Mouse (Mus musculus): Measurements from ENCODE around the gene Ccsap.
A peak's percentile ranks its signal among the peaks of the same experiment; 100 is the strongest.

Ccsap gene

GRCm38 (mm10) chr8:123859648-123860259, at the start of gene Ccsap:
TSS of gene Ccsap (minus strand) at chr8:123860209.
- DNase-seq: peak; percentile 29 to 59

GRCm38 (mm10) chr8:123907604-123908003, 47.6 kb upstream of the Ccsap start:
- DNase-seq: no peak

- no peak for DNase-seq
Observed at GRCm38 (mm10) chr8:123902653-123903052, 42.6 kb upstream of the Ccsap start.

GRCm38 (mm10) chr8:123899366-123899765, 39.4 kb upstream of the Ccsap start:
- no peak for DNase-seq

GRCm38 (mm10) chr8:123898576-123898975, 38.6 kb upstream of the Ccsap start:
- DNase-seq: no peak

GRCm38 (mm10) chr8:123896774-123897173, 36.8 kb upstream of the Ccsap start:
- DNase-seq: no peak

- DNase-seq: no peak
Observed at GRCm38 (mm10) chr8:123896366-123896761, 36.4 kb upstream of the Ccsap start.

- no peak for DNase-seq
Observed at GRCm38 (mm10) chr8:123895680-123896365, 35.8 kb upstream of the Ccsap start.

- no peak for DNase-seq
Observed at GRCm38 (mm10) chr8:123895230-123895629, 35.2 kb upstream of the Ccsap start.

GRCm38 (mm10) chr8:123894502-123895097, 34.6 kb upstream of the Ccsap start, which contains the start of gene Acta1:
TSS of gene Acta1 (minus strand) at chr8:123894751.
- DNase-seq: peak in 1 of 2 experiments; percentile 9

- DNase-seq: no peak
Observed at GRCm38 (mm10) chr8:123893413-123893812, 33.4 kb upstream of the Ccsap start.

GRCm38 (mm10) chr8:123892586-123893155, 32.7 kb upstream of the Ccsap start:
- no peak for DNase-seq

- DNase-seq: no peak
Observed at GRCm38 (mm10) chr8:123891883-123892585, 32.0 kb upstream of the Ccsap start.

GRCm38 (mm10) chr8:123891271-123891670, 31.3 kb upstream of the Ccsap start:
- peak; percentile 26 to 76 for DNase-seq

GRCm38 (mm10) chr8:123889797-123890196, 29.8 kb upstream of the Ccsap start:
- DNase-seq: no peak

- no peak for DNase-seq
Observed at GRCm38 (mm10) chr8:123887956-123888355, 27.9 kb upstream of the Ccsap start.

GRCm38 (mm10) chr8:123887163-123887562, 27.2 kb upstream of the Ccsap start:
- no peak for DNase-seq

- no peak for DNase-seq
Observed at GRCm38 (mm10) chr8:123884721-123885565, 24.9 kb upstream of the Ccsap start.

- no peak for DNase-seq
Observed at GRCm38 (mm10) chr8:123883094-123883493, 23.1 kb upstream of the Ccsap start.

- no peak for DNase-seq
Observed at GRCm38 (mm10) chr8:123882412-123882811, 22.4 kb upstream of the Ccsap start.

- no peak for DNase-seq
Observed at GRCm38 (mm10) chr8:123880821-123881350, 20.9 kb upstream of the Ccsap start.

- DNase-seq: no peak
Observed at GRCm38 (mm10) chr8:123880271-123880670, 20.3 kb upstream of the Ccsap start.

Measured in kidney, postnatal 36 days (tissue).